Mouse (Mus musculus): ENCODE results near the gene Olfr1160.

- TF ChIP-seq CTCF (IDR thresholded peaks at IDR 0.05): no peak
- no peak for TF ChIP-seq EP300 (IDR thresholded peaks at IDR 0.05)
These were observed 55.1 kb downstream of the Olfr1160 start, which contains the start of gene Olfr1156 for GRCm38 (mm10) chr2:87953000-87953399.
